Mouse (Mus musculus) lung, embryonic 14.5 days (tissue): Measurements from ENCODE around the gene Olfr1014. TPM values are rescaled to one million over a fixed set of nuclear protein-coding genes. Genes with fewer than 3 reads are reported as not detected.

ENCODE experiments used
- ATAC-seq: fragments of 200-750 bp; cut with Nextera tagmentation; 2 replicates; pipeline ENCODE4 v1.8.0; 2017; ENCODE audit warnings: mild to moderate bottlenecking, moderate TSS enrichment, moderate library complexity; ENCODE audit not compliant: insufficient read depth
- DNase-seq: peaks from one replicate; pipeline ENCODE4 v3.0.0-alpha.2; 2015
- H3K27ac ChIP-seq: fragments of 300-500 bp; sonication (generic); 2 replicates; pipeline ENCODE4 v1.5.1; 2014; ENCODE audit warnings: low read depth, mild to moderate bottlenecking, moderate library complexity
- H3K27me3 ChIP-seq: fragments of 300-500 bp; sonication (generic); 2 replicates; pipeline ENCODE4 v1.6.1; 2014; ENCODE audit warnings: low read length, control low read depth; ENCODE audit not compliant: insufficient read depth
- H3K36me3 ChIP-seq: fragments of 300-500 bp; sonication (generic); 2 replicates; pipeline ENCODE4 v1.6.1; 2014; ENCODE audit warnings: control low read depth; ENCODE audit not compliant: insufficient read depth
- H3K4me1 ChIP-seq: fragments of 300-500 bp; sonication (generic); 2 replicates; pipeline ENCODE4 v1.6.1; 2014; ENCODE audit warnings: antibody characterized with exemption, control low read depth; ENCODE audit not compliant: insufficient read depth
- H3K4me2 ChIP-seq: fragments of 300-500 bp; sonication (generic); 2 replicates; pipeline ENCODE4 v1.6.1; 2014; ENCODE audit warnings: mild to moderate bottlenecking
- H3K4me3 ChIP-seq: fragments of 300-500 bp; sonication (generic); 2 replicates; pipeline ENCODE4 v1.5.1; 2014; ENCODE audit warnings: low read depth, low read length
- H3K9ac ChIP-seq: fragments of 300-500 bp; sonication (generic); 2 replicates; pipeline ENCODE4 v1.6.1; 2014
- H3K9me3 ChIP-seq: fragments of 300-500 bp; sonication (generic); 2 replicates; pipeline ENCODE4 v1.6.1; 2016; ENCODE audit warnings: low read depth, low read length, control low read depth
- CTCF ChIP-seq: IDR thresholded peaks from 2 replicates; pipeline ENCODE4 v1.5.1; 2016; ENCODE audit warnings: antibody characterized with exemption, low read depth
- WGBS: fragments of 180-500 bp; shearing (Covaris S2); extraction: QIAGEN DNeasy Blood & Tissue Kit; methylation state at CpG from one replicate; pipeline ENCODE4 v1.1.7; 2014; 5-methylcytosine and 5-hydroxymethylcytosine counted together
- polyA plus RNA-seq: library from polyadenylated mRNA; unstranded; fragments of >200 nt; fragmentation: Nextera tagmentation; extraction: Ambion mirVana; gene quantifications from 2 replicates; pipeline ENCODE4 v1.2.1, GENCODE M21; 2014

The Olfr1014 gene
- polyA plus RNA-seq: not detected in 2 replicates

- no peak for DNase-seq
- Histone ChIP-seq H3K27me3 (no peaks in the 10 kb centered on the region), H3K9me3 (no peaks in the 10 kb centered on the region), H3K4me3 (no peak within 1 kb of the TSS), H3K36me3 (no peaks in the 10 kb centered on the region), H3K4me1 (no peaks in the 10 kb centered on the region), H3K27ac (no peak within 1 kb of the TSS), H3K9ac (no peak within 1 kb of the TSS), H3K4me2 (no peak within 1 kb of the TSS)
- no peak for ATAC-seq
- TF ChIP-seq CTCF: no peak
Observed at GRCm38 (mm10) chr2:85772413-85772812, at the start of gene Olfr1014. Gene Olfr1014, plus strand, starts transcription at chr2:85772713.

GRCm38 (mm10) chr2:85725793-85726192 lies 46.7 kb upstream of the Olfr1014 start:
- peak; percentile 78 for DNase-seq
- no peak overlapping the region for H3K9ac ChIP-seq
- peak; percentile 71 for TF ChIP-seq CTCF
- H3K4me1 ChIP-seq: no peaks in the 10 kb centered on the region
- 10% methylated on average over 3 of the region's 3 CpGs for WGBS
- no peak overlapping the region for H3K4me3 ChIP-seq
- no peak overlapping the region for H3K27ac ChIP-seq
- no peaks in the 10 kb centered on the region for H3K36me3 ChIP-seq
- ATAC-seq: no peak
- H3K27me3 ChIP-seq: no peaks in the 10 kb centered on the region
- H3K4me2 ChIP-seq: no peak overlapping the region
- no peaks in the 10 kb centered on the region for H3K9me3 ChIP-seq

- ATAC-seq: no peak
- no peak overlapping the region for H3K4me3 ChIP-seq
- H3K36me3 ChIP-seq: no peaks in the 10 kb centered on the region
- no peaks in the 10 kb centered on the region for H3K9me3 ChIP-seq
- no peaks in the 10 kb centered on the region for H3K4me1 ChIP-seq
- H3K9ac ChIP-seq: no peak overlapping the region
- no peak overlapping the region for H3K27ac ChIP-seq
- 82% methylated on average over 4 of the region's 4 CpGs for WGBS
- no peak for TF ChIP-seq CTCF
- H3K4me2 ChIP-seq: no peak overlapping the region
- H3K27me3 ChIP-seq: no peaks in the 10 kb centered on the region
- no peak for DNase-seq
Observed at GRCm38 (mm10) chr2:85753822-85754221, 18.7 kb upstream of the Olfr1014 start.

- Histone ChIP-seq H3K9ac (no peak within 1 kb of the TSS), H3K4me2 (no peak within 1 kb of the TSS), H3K4me1 (no peaks in the 10 kb centered on the region), H3K4me3 (no peak within 1 kb of the TSS), H3K36me3 (no peaks in the 10 kb centered on the region), H3K27ac (no peak within 1 kb of the TSS), H3K9me3 (no peaks in the 10 kb centered on the region), H3K27me3 (no peaks in the 10 kb centered on the region)
- no peak for TF ChIP-seq CTCF
- ATAC-seq (no peak), DNase-seq (no peak)
- WGBS: 45% methylated on average over 1 of the region's 1 CpGs
Observed at GRCm38 (mm10) chr2:85762666-85763065, 9.8 kb upstream of the Olfr1014 start, which contains the start of gene Olfr1012. Gene Olfr1012, minus strand, starts transcription at chr2:85762766.

GRCm38 (mm10) chr2:85766798-85767197 lies 5.7 kb upstream of the Olfr1014 start, which contains the start of gene Olfr1013:
Gene Olfr1013, plus strand, starts transcription at chr2:85767098.
- Histone ChIP-seq H3K4me3 (no peak within 1 kb of the TSS), H3K36me3 (no peaks in the 10 kb centered on the region), H3K27me3 (no peaks in the 10 kb centered on the region), H3K9me3 (no peaks in the 10 kb centered on the region), H3K9ac (no peak within 1 kb of the TSS), H3K27ac (no peak within 1 kb of the TSS), H3K4me1 (no peaks in the 10 kb centered on the region), H3K4me2 (no peak within 1 kb of the TSS)
- ATAC-seq (no peak), DNase-seq (no peak)
- no peak for TF ChIP-seq CTCF

GRCm38 (mm10) chr2:85781717-85782116 lies 9.2 kb downstream of the Olfr1014 start, which contains the start of gene Olfr1015:
Gene Olfr1015, plus strand, starts transcription at chr2:85782017.
- no peaks in the 10 kb centered on the region for H3K9me3 ChIP-seq
- ATAC-seq: no peak
- H3K36me3 ChIP-seq: no peaks in the 10 kb centered on the region
- no peak within 1 kb of the TSS for H3K4me3 ChIP-seq
- H3K9ac ChIP-seq: no peak within 1 kb of the TSS
- TF ChIP-seq CTCF: no peak
- no peak for DNase-seq
- H3K27ac ChIP-seq: no peak within 1 kb of the TSS
- no peaks in the 10 kb centered on the region for H3K4me1 ChIP-seq
- no peak within 1 kb of the TSS for H3K4me2 ChIP-seq
- H3K27me3 ChIP-seq: no peaks in the 10 kb centered on the region

- 48% methylated on average over 2 of the region's 2 CpGs for WGBS
- ATAC-seq: no peak
- H3K27ac ChIP-seq: no peak overlapping the region
- no peak for DNase-seq
- H3K9me3 ChIP-seq: no peaks in the 10 kb centered on the region
- no peaks in the 10 kb centered on the region for H3K36me3 ChIP-seq
- no peaks in the 10 kb centered on the region for H3K4me1 ChIP-seq
- TF ChIP-seq CTCF: no peak
- H3K9ac ChIP-seq: no peak overlapping the region
- no peaks in the 10 kb centered on the region for H3K27me3 ChIP-seq
- no peak overlapping the region for H3K4me2 ChIP-seq
- no peak overlapping the region for H3K4me3 ChIP-seq
Observed at GRCm38 (mm10) chr2:85792331-85792730, 19.8 kb downstream of the Olfr1014 start.

GRCm38 (mm10) chr2:85802444-85802843 lies 29.9 kb downstream of the Olfr1014 start, which contains the start of gene Olfr1016:
Gene Olfr1016, minus strand, starts transcription at chr2:85802544.
- DNase-seq (no peak), ATAC-seq (no peak)
- Histone ChIP-seq H3K27ac (no peak within 1 kb of the TSS), H3K4me2 (no peak within 1 kb of the TSS), H3K4me3 (no peak within 1 kb of the TSS), H3K27me3 (no peaks in the 10 kb centered on the region), H3K9ac (no peak within 1 kb of the TSS), H3K9me3 (no peaks in the 10 kb centered on the region), H3K4me1 (no peaks in the 10 kb centered on the region), H3K36me3 (no peaks in the 10 kb centered on the region)
- 85% methylated on average over 2 of the region's 2 CpGs for WGBS
- TF ChIP-seq CTCF: no peak
